Mouse (Mus musculus): ENCODE measurements around the gene Irs1. TPM values are rescaled to one million over a fixed set of nuclear protein-coding genes. Genes with fewer than 3 reads are reported as not detected.
A peak's percentile ranks its signal among the peaks of the same experiment; 100 is the strongest.

Gene Irs1
- total RNA-seq, 2 experiments from 2014 or later = 19.9 to 20.3 TPM

DNA sequence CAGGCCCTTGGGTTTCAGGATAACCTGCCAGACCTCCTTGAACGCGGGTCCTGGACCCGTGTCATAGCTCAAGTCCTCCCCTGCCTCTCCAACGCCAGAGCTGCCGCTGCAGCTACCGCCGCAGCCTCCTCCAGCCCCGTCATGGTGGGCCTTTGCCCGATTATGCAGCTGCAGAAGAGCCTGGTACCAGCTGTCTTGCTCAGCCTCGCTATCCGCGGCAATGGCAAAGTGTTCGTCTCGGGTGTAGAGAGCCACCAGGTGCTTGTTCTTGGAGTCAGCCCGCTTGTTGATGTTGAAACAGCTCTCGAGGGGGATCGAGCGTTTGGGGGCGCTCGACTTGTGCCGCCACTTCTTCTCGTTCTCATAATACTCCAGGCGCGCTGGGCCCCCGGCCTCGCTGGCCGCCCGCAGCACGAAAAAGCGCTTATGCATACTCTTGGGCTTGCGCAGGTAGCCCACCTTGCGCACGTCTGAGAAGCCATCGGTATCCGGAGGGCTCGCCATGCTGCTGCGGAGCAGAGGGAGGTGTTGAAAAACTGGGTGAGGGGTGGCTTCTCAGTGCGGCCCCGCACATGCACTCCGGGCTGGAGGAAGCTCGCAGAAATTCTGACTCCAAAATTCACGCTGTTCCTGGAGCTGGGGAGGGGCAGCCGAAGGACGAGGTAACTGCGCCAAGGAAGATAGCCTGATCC, 1.1 kb downstream of the Irs1 start:
- intact Hi-C loops (cut with DNase I) = loop anchor here (5.0 to 10.0 kb wide), 2 partner anchors 142 to 695 kb away; no protein-coding TSS in a partner anchor
- peak; percentile 74 to 75 for DNase-seq (ENCODE audit: low spot score in 2 of 2)

DNA sequence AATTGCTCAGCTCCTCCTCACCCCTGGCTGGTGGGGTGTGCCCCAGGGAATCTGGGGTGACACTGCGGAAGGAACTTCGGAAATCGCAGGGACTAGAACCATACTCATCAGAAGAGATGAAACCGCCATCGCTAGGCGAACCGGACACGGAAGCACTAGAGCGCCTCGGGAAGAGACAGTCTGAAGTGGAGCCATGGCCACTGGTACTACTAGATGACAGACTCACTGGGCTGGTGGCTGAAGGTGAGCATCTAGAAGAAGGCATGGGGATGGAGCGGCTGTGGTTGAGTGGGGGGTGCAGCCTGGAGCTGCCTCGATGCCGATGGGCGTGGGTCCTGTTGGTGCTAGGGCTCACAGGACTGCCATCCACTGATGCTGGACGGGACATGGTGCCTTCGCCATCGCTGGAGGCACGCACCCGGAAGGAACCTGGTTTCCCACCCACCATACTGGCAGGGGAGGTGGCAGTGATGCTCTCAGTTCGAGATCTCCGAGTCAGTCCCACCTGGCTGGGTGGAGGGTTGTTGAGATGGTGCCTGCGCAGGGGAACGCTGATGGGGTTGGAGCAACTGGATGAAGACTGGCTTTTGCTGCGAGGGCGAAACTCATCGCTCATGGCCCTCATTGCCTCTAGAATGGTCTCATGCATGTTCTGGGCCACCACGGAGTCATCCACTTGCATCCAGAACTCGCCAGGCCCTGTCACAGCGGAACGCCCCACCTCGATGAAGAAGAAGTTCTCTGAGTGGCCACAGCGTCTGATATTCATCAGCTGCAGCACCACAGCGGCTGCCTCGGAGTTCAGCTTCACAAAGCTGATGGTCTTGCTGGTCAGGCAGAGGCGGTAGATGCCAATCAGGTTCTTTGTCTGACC, 1.9 kb downstream of the Irs1 start:
- DNase-seq (ENCODE audit: low spot score in 2 of 2) = peak in 1 of 2 experiments; percentile 14
- intact Hi-C loops (cut with DNase I) = loop anchor here (10.0 kb wide), 1 partner anchor 695 kb away; no protein-coding TSS in a partner anchor

DNA sequence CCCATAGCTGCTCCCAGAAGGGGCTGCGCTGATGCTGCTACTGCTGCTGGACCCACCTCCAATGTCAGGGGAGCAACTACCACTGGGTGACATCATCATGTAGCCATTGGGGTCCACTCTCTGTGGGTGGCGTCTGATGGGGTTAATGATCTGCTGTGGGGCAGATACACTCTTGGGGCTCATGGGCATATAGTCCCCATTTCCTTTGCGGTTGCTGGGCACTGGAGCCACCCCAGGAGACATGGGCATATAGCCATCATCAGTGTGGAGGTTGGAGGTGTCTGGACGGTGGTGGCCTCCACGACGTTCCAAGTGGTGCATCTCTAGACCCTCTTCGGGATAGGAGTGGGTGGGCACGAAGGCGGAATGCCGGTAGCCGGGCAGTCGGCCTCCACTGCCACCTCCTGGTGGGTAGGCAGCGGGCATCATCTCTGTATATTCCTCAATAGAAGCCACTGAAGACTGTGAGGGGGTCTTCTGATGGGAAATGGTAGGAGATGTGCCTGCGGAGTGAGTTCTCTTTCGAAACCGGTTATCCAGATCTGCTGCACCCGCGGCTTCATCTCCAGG, 2.7 kb downstream of the Irs1 start:
- no peak for DNase-seq (ENCODE audit: low spot score in 2 of 2)
- intact Hi-C loops (cut with DNase I) = loop anchor here (10.0 kb wide), 1 partner anchor 694 kb away; no protein-coding TSS in a partner anchor

DNA sequence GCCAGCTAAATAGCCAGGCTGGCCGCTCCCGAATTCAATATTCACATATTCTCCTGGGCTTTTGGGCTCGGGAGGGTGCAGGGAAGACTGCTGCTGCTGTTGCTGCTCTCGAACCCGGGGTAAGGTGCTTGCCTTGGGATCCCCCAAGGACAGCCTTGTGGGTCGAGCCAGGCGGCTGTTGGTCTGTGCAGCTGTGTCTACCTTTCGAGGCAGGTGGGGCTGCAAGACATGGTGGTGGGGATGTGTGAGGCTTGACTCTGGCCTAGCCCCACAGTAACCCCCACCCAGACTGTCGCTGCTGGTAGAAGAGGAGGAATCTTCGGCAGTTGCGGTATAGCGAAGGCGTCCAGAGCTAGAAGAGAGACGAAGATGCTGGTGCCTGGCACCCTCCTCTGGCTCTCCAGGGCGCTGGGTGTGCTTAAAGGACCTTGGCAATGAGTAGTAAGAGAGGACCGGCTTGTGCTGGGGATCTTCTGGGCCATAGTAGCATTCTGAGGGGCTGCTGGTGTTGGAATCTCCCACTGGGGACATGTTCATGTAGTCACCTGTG, 3.4 kb downstream of the Irs1 start:
- DNase-seq (ENCODE audit: low spot score in 2 of 2) = no peak
- intact Hi-C loops (cut with DNase I) = loop anchor here (10.0 kb wide), 1 partner anchor 693 kb away; no protein-coding TSS in a partner anchor

DNA sequence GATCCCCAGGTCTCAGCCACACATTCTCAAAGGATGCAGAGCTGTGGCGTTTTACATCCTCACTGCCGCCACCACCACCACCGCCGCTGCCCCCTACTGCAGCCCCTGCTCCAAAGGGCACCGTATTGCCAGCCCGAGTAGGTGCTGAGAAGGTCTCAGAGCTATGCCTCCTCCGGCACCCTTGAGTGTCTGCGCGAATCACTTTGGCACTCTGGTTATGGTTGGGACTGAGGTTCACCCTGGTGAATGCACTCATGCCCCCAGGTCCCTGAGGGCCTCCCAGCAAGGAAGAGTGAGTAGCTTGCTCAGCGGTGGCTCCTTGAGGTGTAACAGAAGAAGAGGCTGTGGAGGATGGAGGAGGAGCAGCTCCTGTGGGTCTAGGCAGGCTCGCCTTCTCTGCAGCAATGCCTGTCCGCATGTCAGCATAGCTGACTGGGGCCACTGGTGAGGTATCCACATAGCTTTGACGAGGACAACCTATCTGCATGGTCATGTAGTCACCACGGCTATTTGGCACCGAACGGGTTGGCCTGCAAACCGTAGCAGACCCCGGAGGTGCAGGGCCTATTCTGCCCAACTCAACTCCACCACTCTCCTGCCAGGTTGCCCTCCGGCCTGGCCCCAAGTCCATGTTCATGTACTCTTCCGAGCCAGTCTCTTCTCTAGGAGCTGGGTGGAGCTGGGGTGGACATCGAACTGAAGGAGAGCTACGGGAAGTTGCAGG, 4.0 kb downstream of the Irs1 start:
- intact Hi-C loops (cut with DNase I) = loop anchor here (10.0 kb wide), 1 partner anchor 692 kb away; no protein-coding TSS in a partner anchor
- no peak for DNase-seq (ENCODE audit: low spot score in 2 of 2)

DNA sequence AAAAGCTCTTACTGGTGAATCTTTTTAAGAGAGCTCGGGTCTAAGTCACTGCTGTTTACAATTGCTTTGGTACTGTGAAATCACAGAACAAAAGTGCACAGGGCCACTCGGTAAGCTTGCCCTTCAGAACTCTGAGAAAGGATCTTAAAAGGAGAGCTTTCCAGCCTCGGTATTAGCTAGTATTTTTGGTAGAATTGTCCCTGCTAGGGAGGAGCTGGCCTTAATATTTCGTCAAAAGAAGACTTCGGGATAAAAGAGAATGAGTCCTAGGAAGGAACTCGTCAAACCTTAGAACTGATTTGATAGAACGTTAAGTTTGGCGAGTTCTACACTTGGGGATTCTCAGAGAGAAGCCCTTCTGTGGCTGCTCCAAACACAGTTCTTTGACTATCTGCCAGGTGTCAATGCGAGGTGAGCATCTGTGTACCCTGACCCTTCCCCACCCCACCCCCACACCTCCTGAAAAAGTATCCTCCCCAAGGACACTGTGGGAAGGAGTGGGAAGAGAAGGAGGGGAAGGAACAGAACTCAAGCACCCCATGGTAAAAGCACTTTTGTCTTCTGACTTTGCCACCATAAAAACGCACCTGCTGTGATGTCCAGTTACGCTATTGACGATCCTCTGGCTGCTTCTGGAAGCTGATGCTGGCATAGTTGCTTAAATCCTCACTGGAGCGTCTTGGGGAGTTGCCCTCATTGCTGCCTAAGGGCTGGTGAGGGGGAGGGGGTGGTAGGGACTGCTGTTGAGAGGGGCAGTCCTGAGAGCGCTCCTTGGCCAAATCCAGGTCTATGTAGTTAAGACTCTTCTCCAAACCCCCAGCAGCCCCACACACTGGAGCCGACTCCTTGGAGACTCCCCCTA, 4.8 kb downstream of the Irs1 start:
- intact Hi-C loops (cut with DNase I) = loop anchor here (10.0 kb wide), 1 partner anchor 692 kb away; no protein-coding TSS in a partner anchor
- DNase-seq (ENCODE audit: low spot score in 2 of 2) = no peak

DNA sequence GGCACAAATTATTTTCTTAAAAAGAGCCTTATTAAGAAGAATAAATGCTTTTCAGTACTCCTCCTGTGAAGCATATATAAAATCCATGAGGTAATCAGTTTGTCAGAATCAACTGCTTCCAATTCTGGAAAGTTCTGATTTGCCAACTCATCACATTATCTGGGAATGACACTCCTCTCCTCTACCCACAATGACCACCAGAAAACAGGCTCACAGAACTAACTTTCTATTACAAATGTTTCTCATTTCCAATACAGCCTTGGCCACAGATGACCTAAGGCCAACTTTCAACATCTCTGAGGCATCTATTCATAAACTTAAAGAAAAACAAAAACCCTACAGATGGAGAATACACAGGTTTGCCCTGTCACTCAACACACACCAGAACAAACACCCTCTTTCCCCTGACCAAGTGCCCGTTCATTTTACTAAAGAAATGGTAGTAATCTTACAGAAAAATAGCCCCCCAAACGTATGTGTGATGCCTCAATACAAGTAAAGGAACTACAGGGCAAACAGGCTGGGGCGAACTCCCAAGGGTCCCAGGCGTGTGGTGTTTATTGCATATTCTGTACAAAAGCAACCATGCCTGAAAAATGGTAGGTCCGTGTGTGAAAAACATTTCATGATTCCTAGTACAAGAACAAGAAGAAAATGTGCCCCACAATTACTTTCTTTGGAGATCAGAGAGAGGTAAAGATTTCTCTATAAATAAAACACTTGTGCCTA, 5.6 kb downstream of the Irs1 start:
- intact Hi-C loops (cut with DNase I) = loop anchor here (10.0 kb wide), 1 partner anchor 691 kb away; no protein-coding TSS in a partner anchor
- no peak for DNase-seq (ENCODE audit: low spot score in 2 of 2)

DNA sequence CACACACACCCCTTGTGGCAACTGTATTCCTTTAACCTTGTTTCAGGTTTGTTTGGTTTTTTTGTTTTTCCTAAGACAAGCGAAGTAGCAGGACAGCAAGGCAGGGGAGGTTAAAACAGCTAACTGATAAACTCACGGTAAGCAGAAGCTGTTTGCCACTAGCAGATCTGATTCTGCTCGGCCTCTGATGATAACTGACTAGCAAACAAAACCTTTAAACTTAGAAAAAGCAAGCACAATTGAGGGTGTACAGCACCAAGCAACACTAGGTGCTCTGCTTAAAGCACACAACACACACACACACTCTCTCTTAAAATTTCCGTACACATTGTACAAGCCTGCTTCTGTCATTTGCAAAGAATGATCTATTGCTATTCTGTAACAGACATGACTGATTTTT, 6.8 kb downstream of the Irs1 start:
- intact Hi-C loops (cut with DNase I) = loop anchor here (10.0 kb wide), 1 partner anchor 690 kb away; no protein-coding TSS in a partner anchor
- no peak for DNase-seq (ENCODE audit: low spot score in 2 of 2)

DNA sequence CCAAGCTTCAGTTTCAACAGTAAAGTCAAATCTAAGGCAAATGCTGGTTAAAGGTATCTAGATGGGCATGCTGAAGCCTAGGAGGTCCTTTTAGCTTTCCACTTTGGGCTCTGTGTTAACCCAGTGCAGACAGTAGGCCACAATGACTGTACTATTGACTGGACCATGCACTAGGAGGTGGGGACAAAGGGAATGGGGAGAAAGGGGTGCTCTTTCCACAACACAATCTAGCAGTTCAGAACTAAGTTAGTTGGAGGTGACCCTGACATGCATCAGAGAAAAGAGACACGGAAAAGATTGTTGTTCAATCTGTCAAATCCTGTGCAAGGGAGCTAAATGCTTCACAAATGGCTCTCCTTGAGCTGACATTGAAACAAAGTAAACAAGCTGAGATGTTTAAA, 7.3 kb downstream of the Irs1 start:
- intact Hi-C loops (cut with DNase I) = loop anchor here (10.0 kb wide), 1 partner anchor 689 kb away; no protein-coding TSS in a partner anchor
- no peak for DNase-seq (ENCODE audit: low spot score in 2 of 2)

DNA sequence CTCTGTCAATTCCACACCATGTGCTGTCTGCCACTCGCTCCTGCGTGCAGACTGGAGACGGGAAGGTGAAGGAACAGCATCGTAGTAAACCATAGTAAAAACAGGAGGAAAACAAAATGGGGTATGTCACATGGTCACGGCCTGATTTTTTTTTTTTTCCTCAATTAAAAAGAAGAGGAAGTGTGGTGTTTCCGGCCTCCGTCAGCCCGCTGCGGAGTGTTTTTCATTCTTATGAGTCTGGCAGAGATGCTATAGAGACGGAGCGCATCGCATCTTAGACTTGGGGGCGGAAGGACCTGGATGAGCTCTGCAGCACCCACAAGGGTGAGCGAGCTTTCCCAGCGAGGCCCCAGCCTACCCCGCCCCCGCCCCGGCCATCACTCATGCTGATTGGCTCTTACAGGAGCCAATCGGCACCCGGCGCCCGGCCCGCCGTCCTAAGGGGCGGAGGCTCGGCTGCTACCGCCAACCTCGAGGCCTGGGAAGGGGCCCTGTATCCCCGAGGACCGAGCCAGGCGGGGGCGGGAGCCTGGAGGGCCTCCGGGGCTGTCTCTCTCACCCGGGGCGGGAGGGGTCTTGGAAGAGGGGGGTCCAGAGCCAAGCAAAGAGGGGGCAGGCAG, 8.1 kb downstream of the Irs1 start:
- peak; percentile 86 to 87 for DNase-seq (ENCODE audit: low spot score in 2 of 2)
- intact Hi-C loops (cut with DNase I) = loop anchor here (10.0 kb wide), 1 partner anchor 688 kb away; no protein-coding TSS in a partner anchor

DNA sequence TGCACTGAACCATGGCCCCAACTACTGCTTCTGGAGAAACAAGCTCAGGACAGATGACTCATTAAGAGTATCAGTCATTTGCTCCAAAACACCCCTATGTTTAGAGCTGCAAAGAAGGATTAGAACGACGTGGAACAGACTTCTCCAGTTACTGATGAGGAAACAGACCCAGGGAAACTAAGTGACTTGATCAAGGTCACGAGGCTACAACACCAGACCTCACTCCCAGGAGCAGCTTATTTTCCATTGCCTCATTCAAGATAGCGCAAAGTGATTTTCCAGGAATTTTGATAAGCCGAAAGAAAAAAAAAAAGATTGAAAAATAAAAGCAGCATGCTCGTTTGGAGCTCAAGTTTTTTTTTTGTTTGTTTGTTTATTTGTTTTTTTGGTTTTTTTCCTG, 9.4 kb downstream of the Irs1 start:
- DNase-seq (ENCODE audit: low spot score in 2 of 2) = no peak
- intact Hi-C loops (cut with DNase I) = loop anchor here (10.0 kb wide), 1 partner anchor 687 kb away; no protein-coding TSS in a partner anchor

DNA sequence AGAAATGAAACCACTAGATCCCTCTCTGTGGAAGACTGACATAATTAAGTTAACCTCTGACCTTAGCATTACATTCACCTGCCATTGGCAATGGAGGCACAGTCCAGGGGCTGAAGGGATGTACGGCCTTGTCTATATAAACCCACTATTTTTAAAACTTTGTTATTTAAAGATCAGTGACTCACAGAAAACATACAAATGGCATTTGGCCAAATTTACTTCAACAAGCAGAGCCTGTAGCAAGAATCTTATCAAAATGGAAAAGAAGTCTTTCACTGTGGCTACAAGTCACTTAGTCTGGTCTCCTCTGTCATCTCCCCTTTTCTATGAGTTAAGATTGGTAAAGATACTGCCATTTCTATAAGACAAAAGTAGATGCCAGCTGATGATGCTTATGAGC, 11.4 kb downstream of the Irs1 start:
- intact Hi-C loops (cut with DNase I) = loop anchor here (10.0 kb wide), 1 partner anchor 685 kb away; no protein-coding TSS in a partner anchor
- no peak for DNase-seq (ENCODE audit: low spot score in 2 of 2)

DNA sequence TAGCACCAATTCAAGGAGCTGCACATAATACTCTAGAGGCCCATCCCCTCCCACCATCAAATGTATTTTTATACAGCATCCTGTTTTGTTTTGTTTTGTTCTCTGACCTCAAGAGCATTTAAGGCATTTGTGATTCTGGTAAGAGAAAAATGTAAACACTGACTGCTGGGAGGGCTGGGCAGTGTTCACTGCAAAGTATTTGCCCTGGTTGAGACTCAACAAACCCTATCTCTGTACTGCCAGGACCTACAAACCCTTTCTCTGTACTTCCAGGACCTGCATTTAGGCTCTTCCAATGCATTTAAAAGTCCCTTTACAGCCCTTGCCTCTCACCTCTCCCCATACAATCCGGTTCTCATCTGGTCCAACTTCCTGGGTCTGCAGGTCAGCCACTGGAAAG, 16.9 kb downstream of the Irs1 start:
- no peak for DNase-seq (ENCODE audit: low spot score in 2 of 2)
- intact Hi-C loops (cut with DNase I) = no loop called here

DNA sequence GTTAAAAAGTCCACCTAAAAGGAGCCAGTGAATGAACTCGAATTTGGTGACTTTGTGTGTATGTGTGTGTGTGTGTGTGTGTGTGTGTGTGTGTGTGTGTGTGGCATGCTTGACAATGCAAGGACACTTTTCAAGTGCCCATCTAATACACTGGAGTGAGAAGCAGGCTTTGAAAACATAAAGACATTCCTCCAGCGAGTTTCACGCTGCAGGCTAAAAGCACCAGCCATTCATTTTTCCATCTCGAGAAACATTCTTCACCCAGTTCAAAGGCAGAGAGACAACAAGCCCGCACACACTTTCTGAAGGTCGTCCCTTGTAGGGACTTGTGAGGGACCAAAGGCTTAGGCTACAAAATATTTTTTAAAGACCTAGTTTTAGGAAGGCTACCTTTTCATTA, 17.7 kb downstream of the Irs1 start:
- intact Hi-C loops (cut with DNase I) = no loop called here
- no peak for DNase-seq (ENCODE audit: low spot score in 2 of 2)

DNA sequence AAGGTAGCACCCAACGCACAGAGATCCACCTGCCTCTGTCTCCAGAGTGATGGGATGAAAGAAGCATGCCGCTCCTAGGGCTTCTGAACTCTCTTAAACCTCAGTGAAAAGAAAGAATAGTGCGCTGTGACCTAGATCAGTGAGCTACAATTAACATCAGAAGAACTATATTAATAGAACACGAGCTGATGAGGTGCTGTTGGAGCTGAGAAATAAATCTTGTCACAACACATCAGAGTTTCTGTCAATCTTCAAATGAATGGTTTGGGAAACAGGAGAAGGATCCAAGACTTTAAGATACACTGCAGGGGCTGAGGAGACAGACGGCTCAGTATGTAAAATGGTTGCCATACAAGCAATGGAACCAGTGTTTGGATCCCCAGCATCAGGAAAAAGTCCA, 19.0 kb downstream of the Irs1 start:
- no peak for DNase-seq (ENCODE audit: low spot score in 2 of 2)
- intact Hi-C loops (cut with DNase I) = no loop called here

DNA sequence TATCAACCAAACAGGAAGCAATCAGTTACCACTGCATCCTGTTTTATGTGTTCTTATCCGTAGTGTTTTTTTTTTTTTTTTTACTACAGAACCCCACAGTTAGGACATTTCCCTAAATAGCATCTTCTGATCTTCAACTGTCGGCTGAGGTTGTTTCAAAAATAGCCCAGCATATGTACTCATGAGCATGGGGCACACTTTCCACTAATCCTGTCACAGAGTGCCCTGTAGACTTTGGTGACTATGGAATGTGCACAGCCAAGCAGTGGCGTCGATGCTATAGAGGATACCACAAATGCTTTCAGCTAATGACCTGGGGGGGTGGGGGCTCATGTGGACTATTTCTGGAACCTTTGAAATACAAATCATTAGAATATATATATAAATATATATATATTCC, 23.7 kb downstream of the Irs1 start:
- no peak for DNase-seq (ENCODE audit: low spot score in 2 of 2)
- intact Hi-C loops (cut with DNase I) = no loop called here

DNA sequence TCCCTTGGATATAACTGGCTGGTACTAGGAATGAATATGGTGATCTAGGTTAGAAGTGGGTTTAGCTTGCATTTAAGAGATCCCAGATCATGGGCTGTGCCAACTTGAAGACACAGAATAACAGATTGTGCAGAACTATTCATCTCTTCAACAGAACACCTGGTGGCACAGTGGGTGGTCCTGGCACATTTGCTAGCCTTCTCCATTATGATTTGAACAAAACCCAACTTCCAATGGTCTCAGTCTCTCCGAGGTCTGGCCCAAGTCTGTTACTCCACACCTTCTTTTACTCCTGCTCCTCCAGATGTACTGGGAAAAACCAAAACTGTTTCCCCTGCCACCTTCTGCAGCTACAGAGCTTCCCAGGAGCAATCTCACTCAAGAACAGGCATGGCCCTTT, 28.9 kb downstream of the Irs1 start:
- no peak for DNase-seq (ENCODE audit: low spot score in 2 of 2)
- intact Hi-C loops (cut with DNase I) = no loop called here
